Mouse (Mus musculus) right cerebral cortex, postnatal 4 days (tissue): ENCODE data around the gene Parva.

Experiments
- DNase-seq: peaks from one replicate; pipeline ENCODE4 v3.0.0-alpha.2; 2022

Parva gene

DNA sequence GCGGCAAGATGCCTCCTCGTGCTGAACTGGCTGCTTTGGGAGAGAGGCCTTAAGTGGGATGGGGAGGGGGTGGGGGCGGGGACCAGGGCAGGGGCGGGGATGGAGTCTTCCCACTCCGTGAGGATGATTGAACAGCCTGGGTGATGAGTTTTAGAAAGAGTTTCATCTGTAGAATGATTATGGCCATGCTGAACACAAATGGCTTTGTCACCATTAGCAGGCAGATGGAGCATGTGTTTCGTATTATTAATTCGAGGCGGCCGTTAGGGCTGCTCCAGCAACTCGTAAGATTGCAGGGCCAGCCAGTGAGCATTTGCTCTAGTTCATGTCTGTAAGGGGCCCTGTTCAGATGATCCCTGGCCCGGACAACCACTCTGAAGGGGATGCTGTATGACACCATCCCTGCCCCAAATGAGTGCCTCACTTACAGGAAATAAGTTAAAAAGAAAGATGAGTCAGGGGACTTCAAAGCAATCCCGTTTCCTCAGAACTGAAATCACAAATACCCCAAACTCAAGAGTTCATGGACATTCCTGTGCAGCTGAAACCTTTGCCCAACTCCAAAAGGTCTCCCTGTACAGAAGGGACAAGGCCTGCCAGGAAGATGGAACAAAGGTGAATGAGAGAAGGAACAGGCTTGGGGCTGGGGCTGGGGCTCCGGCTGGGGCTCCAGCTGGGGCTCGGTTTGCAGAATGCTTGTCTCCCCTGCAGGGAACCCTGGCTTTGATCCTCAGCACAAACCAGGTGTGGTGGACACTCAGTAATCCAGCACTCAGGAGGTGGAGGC lies 46.5 kb downstream of the Parva start:
- DNase-seq = no peak

DNA sequence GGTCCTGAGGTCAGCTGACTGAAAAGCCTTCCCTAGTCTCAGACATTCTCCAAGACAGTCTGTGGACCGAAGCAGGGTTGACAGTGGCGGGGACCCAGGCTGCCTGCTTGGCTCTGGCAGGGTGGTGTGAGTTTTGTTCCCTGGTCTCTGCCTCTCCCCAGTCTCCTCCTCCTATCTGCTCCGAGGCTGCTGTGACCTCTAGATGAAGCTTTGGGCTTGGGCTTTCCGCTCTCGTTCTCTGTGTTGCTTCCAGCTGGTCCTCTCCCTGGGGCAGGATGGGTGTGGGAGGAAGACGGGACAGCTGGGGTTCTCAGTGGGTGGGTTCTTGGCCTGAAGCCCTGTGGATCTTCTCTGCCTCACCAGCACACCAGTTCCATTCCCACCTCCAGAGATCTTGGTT lies 51.8 kb downstream of the Parva start:
- DNase-seq = no peak

DNA sequence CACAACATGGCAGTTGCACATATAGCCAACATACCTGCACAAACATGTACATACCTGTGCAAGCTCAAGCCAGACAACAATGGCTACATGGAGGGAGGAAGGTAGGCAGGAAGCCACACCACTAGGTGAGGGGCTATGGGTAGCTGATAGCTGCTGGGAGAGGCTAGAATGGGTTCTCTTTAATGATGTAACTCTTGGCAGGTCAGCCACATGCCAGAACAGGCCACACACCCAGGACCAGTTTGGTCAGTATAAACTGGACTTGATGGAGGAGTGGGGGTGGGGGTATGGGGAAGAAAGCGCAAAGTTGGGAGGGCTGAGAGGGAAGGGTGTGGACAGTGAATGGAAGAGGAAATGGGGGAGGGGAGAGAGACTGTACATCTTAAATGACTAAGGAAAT lies 53.7 kb downstream of the Parva start:
- no peak for DNase-seq

DNA sequence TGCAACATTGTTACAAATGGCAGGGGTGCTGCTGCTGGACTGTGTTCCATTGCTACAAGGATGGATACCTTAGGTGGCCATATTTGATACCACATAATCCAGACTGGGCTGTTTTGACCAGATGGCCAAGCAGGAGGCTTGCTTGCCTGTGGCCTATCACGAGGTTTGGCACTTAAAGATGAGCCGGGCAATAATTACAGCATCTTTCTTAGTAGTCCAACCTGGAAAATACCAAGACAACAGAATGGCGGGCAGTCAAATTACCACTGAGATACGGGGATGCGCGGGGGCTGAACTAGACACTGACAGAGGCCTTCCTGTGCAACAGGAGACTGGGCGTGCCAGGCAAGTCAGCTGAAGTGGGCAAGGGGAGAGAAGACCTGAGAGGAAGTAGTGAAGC lies 55.3 kb downstream of the Parva start:
- no peak for DNase-seq

DNA sequence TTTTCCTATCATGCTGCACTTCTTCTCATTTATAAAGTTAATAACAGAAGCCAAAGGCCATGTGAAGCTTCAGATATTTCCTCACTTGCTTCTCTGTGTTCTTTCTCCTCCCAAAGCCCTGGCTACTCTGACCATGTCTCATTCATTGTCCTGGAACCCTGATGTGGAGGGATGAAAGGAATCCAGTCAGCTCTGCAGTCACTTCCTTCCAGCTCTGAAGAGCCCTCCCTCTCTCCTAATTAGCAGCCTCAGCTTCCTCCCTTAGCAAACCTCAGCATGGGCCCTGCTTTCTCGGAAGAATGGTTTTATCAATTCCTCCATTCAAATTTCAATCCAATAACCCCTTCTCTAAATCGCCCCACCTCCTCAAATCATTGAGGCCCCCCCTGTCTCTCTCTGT lies 56.1 kb downstream of the Parva start:
- no peak for DNase-seq

DNA sequence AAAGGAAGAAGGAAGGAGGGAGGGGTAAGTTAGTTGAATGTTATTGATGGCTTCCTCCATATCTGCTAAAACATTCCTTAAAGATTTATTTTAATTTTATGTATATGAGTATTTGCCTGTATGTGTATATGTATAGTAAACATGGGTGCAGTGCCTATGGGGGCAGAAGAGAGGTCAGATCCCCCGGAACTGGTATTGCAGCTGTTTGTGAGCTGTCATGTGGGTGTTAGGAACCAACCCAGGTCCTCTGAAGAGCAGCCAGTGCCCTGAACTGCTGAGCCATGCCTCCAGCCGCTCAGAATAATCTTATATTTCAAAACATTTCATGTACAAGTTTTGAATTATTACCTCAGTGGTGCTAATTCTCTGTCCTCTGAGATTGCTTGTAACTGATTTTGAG lies 63.5 kb downstream of the Parva start:
- DNase-seq = no peak

DNA sequence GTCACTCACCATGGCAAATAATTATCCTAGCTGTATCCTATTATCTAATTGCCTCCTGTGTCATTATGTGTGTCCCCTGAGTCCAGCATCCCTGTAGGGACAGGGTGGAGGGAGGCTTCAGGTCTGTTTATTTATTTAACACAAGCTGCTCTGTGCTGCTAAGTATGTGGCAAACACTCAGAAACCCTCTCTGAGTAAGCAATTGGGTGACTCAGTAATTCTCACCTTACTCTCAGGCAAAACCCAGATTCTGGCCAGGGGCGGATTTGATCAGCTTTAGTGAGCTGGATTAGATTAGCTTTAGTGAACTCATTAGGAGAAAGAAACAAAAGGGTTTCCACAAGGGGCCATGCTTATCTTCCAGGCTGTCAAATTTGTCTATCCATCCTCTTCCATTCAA lies 64.4 kb downstream of the Parva start:
- no peak for DNase-seq

DNA sequence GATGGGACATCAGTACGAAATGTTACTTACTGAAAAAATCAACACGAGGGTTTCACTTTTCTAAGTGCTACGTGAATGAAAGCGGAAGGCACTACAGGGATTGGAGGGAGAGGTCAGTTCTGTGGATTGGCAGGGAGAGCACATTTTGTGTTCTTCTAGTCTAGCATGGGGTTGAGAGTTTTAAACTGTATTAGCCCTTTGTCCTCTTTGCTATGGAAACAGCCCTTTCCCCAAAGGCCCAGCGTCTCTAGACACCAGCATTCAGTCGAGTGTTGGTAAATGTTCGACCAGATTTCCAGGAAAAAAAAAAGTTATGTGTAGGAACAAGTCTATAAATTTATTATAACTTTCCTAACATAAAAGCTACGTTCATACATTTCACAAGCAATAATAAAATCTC lies 68.6 kb downstream of the Parva start:
- no peak for DNase-seq

DNA sequence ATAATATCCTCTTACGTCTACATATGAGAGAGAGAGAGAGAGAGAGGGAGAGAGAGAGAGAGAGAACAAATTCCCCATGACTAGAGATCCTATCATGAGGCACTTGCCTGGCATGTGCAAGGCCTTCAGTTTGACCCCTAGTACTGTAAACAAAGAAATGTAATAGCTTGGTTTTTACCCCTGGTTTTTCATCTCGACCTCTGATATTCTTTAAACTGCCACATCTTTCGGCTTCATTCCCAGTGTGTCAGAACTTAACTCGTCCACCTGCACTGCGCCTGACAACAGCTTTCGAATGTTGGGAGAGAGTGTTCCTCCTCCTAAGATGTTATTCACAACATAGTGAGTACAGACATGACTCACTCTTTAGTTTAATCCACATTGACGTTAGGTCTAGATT lies 69.6 kb downstream of the Parva start:
- no peak for DNase-seq

DNA sequence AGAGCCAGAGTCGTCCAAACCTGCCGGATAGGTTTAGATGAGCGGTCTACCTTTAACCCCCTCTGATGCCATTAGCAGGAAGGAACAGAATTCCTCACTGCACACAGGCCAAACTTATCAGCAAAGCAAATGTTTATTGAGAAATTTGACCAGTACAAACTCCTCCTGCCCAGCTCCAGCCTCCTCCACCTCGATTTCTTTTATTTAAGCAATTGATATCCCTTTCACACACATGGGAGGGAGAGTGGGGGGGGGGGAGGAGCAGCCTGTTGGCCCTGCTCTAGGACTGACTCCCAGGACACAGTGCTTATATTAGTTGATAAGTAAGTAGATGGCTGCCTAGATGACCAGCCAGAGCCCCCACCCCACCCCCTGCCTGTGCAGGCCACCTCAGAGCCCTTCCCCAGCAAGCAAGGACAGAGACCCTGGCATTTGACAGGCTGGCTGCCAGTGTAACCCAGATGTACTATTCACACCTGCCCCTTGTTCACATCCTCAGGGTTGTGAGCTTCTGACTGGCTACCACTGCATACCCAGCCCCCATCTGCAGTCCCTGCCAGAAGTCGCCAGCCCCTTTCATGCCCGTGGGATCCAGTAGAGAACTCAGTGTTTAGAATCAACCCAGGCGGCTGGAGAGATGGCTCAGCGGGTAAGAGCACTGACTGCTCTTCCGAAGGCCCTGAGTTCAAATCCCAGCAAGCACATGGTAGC lies 71.4 kb downstream of the Parva start:
- DNase-seq = no peak

DNA sequence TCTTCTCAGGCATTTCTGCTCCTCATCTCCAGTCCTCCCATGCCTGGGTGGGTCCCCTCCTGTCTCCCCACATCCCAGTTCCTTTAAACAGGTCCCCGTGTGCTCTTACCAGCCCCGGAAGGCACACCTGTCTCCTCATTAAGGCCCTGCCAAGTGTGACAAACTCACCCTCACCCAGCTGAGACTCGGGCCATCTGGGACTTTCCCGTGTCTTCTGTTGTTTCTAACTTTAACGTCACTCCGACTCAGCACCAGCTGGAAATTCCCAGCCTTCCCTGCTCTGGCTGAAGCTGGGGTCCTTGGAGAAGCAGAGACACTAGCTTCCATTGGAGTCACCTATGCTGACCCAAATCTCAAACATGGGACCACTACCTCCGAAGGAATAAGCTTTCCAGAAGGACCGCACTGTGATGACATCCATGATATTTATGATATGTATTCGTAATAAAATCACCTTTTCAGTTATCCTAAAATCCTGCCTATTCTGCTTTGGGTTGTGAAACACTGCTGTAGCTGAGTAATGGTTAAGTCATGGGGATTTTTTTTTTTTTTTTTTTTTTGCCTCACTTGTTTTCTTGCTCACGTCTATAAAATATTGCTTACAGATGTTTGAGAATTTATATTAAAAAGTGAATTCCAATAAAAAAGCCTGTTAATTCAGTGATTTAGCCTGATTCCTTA lies 72.3 kb downstream of the Parva start:
- DNase-seq = no peak

DNA sequence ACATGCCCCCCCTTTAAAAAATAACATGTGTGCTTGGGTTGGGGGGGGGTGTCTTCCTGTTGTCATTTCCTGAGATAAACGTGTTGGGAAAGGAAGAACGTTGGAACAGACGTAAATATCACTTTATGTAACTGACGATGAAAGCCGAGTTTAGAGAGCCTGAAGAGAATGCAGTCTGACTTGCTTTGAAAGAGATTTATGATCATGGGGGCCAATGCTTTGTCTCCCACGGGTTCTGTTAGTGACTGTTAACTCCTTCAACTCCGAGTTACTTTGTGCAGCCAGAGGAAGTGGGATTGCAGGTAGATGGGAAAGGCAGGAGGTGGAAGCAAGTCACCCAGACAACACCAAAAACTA lies 72.8 kb downstream of the Parva start:
- DNase-seq = no peak

DNA sequence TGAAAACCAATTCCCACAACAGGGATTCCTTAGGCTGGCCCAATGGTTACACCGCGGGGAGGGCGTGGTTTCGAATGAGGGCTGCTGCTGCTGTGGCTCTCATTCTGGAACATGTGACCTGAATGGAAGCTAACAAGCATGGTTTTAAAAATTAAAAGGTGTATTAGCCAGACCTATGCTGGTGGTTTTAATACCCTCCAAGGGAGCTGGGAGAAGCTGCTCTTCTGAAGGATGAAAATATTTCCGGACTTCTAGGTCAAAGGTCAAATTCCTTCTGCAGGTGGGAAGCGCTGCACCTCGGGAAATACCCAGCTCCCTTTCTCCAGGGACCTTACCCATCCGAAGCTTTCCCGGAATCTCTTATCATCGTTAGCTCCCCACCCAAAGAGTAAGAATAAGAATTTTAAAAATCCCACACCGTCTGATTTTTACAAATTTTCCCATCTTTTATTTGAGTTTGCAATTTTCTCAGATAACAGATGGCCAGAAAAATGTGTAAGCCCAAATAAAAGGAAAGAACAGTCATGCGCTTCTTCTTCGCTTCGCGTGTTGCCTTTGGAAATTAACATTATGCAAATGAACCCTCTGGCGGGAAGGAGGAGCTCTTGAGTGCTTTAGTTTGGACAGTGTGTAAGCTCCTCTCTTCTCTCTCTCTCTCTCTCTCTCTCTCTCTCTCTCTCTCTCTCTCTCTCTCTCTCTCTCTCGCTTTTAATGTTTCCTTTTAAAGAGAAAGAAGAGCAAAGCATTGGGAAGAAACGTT lies 74.9 kb downstream of the Parva start:
- no peak for DNase-seq

DNA sequence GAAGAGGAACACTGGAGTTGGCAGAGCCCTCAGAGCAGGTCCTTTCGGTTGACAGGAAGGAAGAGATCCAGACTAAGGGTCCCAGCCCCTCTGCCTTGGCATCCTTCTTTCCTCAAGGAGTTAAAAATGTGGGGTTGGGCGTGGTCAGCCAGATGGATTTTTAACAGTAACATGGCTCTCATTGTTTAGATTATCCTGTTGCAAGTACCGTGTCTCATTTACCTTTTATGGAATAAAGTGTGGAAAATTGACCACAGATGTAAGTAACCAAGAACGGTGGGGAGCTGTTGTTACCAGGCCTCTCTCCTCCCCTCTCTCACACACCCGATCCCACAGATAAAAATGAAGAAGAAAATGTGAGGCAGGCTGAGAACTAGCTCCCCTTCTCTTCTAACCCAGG lies 75.5 kb downstream of the Parva start:
- no peak for DNase-seq

DNA sequence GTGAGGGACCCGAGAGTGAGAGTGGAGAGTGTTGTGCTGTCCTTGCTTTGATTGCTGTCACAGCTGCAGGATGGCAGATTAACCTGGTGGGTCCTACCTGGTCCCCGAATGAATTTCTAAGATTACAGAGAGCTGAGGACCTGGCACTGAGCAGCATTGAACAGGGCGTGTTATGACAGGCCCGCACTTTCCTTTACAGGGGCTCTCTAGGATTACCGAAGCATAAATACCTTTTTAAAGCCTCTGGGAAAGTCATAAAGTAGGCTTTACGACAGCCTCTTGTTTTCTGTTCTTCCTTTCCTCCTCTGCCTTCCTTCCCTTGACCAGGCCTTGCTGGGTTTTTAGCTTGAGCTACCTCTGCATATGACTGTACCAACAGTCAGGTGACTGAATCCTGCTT lies 76.1 kb downstream of the Parva start:
- no peak for DNase-seq

DNA sequence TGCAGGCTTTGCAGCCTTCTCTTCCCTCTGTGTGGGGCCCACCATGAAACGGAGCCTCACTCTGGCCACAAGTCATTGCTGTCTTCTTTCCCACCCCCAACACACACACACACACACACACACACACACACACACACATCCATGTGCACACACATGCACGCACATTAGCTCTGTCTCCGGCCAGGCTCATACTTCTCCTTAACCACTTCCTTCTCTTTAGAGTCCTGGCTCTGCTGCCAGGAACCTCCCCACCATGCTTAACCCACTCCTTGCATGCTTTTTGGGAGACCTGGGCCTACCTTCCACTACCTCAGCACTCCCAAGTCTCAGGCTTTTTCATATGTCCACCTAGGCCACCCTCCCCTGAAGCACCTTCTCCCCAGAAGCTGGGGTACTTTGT lies 76.6 kb downstream of the Parva start:
- no peak for DNase-seq

DNA sequence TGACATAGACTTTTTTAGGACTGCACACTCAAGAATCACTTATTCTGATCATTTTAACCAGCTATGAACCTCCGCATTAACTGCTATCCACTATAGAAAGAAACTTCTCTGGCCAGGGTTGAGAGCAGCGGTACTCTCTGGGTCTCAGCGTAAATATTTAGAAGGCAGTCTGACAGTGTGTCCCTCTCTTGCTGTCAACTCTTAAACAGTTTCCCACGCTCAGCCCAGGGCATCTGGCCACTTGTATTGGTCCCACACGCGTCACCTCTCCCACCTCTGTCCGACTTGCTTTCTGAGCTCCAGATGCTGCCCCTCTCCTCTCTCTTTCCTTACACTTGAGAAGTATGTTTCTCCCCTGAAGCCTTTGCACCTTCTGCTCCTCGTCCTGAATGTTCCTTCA lies 81.8 kb downstream of the Parva start:
- no peak for DNase-seq

DNA sequence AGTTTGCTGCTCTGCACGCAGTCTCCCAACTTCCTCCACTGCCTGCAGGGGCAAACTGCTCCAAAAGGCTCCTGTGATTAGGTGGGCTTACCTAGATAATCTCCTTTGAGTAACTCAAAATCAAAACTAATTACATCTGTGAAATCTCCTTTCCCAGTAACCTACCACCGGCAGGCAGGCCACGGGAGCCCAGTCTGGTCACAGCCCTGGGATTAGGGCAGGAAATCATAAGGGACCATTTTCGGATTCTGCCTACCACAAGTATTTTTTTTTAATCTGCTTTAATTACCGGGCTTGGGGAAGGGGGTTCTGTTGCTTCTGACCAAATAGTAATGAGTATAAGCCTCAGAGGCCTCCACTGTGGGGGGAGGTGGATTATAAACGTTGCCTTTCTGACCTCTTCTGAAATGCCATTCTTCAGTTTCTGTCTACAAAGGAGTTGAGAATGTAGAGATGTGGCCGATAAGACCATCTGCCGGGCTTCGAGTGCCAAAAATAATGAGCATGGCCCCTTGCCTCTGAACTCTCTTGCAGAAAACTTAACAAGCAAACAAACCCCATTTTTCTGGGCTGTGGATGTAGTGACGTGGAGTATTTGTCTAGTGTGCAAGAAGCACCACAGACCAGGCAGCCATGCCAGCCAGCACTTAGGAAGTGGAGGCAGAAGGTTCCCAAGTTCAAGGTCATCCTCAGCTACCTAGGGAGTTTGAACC lies 83.2 kb downstream of the Parva start:
- DNase-seq = no peak

DNA sequence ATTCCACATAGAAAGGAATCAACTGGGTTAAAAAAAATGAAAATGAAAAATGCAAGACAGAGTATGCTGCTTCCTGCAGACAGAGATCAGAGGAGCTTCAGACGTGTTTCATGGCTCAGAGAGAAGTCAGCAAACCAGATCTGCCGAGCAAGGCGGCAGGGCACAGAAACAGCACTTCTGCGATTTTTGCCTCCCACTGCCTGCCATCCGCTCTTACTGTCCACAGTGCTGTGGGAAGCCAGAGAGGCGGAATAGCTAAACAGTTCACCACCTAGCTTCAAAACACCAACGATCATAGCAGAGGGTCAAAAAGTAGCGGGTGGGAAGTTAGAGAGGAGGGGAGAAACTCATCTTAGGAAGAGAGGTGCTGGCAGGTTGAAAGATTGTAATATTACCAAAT lies 84.0 kb downstream of the Parva start:
- DNase-seq = no peak

DNA sequence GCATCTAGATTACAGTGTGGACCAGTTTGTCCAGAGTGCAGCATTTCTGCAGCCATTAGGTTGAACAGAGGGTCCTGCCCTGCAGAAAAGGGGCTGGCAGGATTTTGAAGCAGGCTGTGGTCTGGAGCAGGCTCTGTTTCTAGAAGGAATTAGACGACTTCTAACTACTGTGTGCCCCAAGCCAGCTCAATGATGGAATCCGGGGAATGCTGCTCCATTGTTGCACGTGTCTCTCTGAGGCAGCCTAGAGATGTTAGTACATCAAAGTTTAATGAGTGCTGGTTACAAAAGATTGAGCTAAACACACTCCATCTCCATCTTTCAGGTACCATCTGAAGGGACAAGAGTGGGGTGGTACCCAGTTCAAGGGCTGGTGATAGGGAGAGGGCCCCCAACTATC lies 85.0 kb downstream of the Parva start:
- DNase-seq = no peak

DNA sequence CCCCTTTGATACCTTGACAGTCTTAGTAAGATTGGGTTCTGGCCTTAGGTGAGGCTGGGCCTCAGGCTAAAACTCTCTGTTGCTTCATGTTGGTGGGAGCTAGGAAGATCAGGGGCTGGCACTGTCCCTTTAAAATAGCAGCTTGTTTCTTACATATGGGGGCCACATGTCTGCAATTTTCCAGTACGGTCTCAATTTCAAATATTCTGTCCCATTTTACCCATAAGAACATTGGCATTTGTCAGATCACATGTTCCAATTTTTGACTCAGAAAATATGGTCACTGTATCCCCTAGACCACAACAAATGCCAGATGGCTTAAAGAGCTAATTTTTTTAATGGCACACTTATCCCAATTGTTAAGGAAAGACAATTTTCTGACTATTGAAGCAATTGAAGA lies 85.6 kb downstream of the Parva start:
- DNase-seq = no peak

DNA sequence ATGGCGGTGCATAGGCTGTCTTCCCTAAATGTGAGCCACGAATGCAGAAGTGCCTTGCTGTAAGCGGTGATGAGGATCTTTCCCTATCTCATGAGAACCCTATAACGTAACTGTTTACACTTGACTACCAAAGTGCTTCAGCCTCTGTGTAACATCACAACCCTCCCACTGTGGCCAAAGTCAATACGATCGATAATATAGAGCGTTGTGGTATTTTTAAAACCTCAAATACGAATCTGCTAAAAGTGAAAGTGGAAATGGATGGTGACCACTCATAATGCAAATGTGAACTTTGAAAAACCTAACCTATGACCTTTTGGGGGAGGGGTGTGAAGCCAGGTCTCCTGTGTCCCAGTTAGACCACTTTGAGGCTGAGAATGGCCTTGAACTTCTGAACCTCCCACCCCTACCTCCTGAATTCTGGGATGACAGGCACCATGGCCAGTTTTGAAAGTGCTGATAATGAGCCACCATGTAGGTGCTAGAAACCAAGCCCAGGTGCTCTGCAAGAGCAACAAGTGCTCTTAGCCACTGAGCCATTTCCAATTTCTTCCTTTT lies 87.4 kb downstream of the Parva start:
- no peak for DNase-seq

DNA sequence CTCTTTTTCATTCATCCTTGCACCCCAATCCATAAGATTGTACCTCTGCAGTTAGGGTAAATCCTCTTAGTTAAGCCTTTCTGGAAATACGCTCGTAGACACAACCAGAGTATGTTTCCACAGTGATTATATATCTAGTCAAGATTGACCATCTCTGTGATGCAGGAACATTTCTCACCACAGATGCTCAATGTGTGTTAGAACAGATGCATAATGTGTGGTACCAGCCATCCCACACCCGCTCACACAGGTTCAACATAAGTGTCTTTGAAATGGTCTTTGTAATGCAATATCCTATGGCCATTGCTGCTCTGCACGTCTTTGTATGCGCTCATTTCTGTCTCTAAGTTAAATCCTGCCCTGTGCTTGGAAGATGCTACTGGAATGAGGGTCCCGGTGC lies 98.2 kb downstream of the Parva start:
- no peak for DNase-seq
